Mouse (Mus musculus) stomach, embryonic 16.5 days (tissue): ENCODE data around the gene Lgr4. TPM values are rescaled to one million over a fixed set of nuclear protein-coding genes. Genes with fewer than 3 reads are reported as not detected.

ENCODE experiments used
- ATAC-seq: fragments of 200-750 bp; cut with Nextera tagmentation; 2 replicates; pipeline ENCODE4 v1.8.0; 2017; ENCODE audit warnings: moderate number of reproducible peaks, moderate TSS enrichment; ENCODE audit not compliant: insufficient read depth, low FRiP score
- H3K27ac ChIP-seq: fragments of 300-500 bp; sonication (generic); 2 replicates; pipeline ENCODE4 v1.5.1; 2014; ENCODE audit warnings: low read length
- H3K27me3 ChIP-seq: fragments of 300-500 bp; sonication (generic); 2 replicates; pipeline ENCODE4 v1.6.1; 2014; ENCODE audit warnings: low read length, control low read depth, mixed read lengths; ENCODE audit not compliant: control insufficient read depth, insufficient read depth
- H3K36me3 ChIP-seq: fragments of 300-500 bp; sonication (generic); 2 replicates; pipeline ENCODE4 v1.6.1; 2014; ENCODE audit warnings: low read length; ENCODE audit not compliant: control insufficient read depth, insufficient read depth
- H3K4me1 ChIP-seq: fragments of 300-500 bp; sonication (generic); 2 replicates; pipeline ENCODE4 v1.6.1; 2014; ENCODE audit warnings: low read length, control low read depth, mixed read lengths; ENCODE audit not compliant: control insufficient read depth, insufficient read depth
- H3K4me2 ChIP-seq: fragments of 300-500 bp; sonication (generic); 2 replicates; pipeline ENCODE4 v1.6.1; 2014; ENCODE audit warnings: low read depth, low read length, mixed read lengths
- H3K4me3 ChIP-seq: fragments of 300-500 bp; sonication (generic); replicated peaks from 2 replicates; pipeline ENCODE4 v1.5.1; 2014; ENCODE audit warnings: mild to moderate bottlenecking, low read length
- H3K9ac ChIP-seq: fragments of 300-500 bp; sonication (generic); 2 replicates; pipeline ENCODE4 v1.6.1; 2014; ENCODE audit warnings: low read length
- H3K9me3 ChIP-seq: fragments of 300-500 bp; sonication (generic); replicated peaks from 2 replicates; pipeline ENCODE4 v1.6.1; 2016; ENCODE audit warnings: low read length, control low read depth; ENCODE audit not compliant: control insufficient read depth
- WGBS: fragments of 180-500 bp; shearing (Covaris S2); extraction: QIAGEN DNeasy Blood & Tissue Kit; methylation state at CpG from one replicate; pipeline ENCODE4 v1.1.7; 2014; 5-methylcytosine and 5-hydroxymethylcytosine counted together
- polyA plus RNA-seq: library from polyadenylated mRNA; unstranded; fragments of >200 nt; fragmentation: Nextera tagmentation; extraction: Ambion mirVana; gene quantifications from 2 replicates; pipeline ENCODE4 v1.2.1, GENCODE M21; 2015

The Lgr4 gene
- polyA plus RNA-seq, 1 experiment from 2014 or later: 18.2 TPM

DNA sequence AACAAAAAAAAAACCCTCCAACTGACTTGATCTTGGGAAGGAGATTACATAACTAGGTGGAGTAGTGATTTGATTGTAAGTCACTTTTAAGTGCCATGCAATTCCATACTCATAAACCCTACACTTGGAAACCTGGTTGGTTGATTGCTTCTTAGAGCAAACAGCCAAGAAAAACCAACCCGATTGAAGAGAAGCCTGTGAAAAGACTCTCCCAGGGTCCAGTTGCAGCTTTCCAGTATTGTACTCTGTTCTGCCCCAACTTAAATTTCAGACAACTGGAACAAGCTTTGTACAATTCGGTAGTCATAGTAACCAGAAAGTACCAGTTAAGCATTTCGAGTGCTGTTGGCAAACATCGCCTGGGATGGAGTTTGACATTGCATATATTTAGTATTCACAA is 26.0 kb upstream of the Lgr4 start:
- Histone ChIP-seq H3K9me3 (no peaks in the 10 kb centered on the region), H3K4me2 (peak overlapping the region; percentile 90), H3K27ac (peak overlapping the region; percentile 87), H3K27me3 (no peaks in the 10 kb centered on the region), H3K4me3 (peak overlapping the region; percentile 99), H3K36me3 (peaks cover 13% of the 10 kb centered on the region), H3K9ac (peak overlapping the region; percentile 98), H3K4me1 (peaks cover 10% of the 10 kb centered on the region)
- no peak for ATAC-seq
- WGBS: 22% methylated on average over 4 of the region's 4 CpGs

DNA sequence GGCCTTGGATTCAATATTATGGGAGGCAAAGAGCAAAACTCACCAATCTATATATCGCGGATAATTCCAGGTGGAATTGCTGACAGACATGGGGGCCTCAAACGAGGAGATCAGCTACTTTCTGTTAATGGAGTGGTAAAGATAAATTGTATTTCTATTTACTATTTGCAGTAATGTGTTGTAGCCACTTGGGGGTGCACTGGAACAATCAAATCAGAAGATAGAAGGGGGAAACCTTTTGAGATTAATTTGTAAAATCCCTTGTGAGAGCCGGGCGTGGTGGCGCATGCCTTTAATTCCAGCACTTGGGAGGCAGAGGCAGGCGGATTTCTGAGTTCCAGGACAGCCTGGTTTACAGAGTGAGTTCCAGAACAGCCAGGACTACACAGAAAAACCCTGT is 21.1 kb upstream of the Lgr4 start:
- ATAC-seq: no peak
- Histone ChIP-seq H3K36me3 (peaks cover 23% of the 10 kb centered on the region), H3K9me3 (no peaks in the 10 kb centered on the region), H3K27ac (no peak overlapping the region), H3K4me2 (no peak overlapping the region), H3K4me1 (peaks cover 10% of the 10 kb centered on the region), H3K9ac (no peak overlapping the region), H3K27me3 (no peaks in the 10 kb centered on the region), H3K4me3 (no peak overlapping the region)
- 82% methylated on average over 7 of the region's 7 CpGs for WGBS

DNA sequence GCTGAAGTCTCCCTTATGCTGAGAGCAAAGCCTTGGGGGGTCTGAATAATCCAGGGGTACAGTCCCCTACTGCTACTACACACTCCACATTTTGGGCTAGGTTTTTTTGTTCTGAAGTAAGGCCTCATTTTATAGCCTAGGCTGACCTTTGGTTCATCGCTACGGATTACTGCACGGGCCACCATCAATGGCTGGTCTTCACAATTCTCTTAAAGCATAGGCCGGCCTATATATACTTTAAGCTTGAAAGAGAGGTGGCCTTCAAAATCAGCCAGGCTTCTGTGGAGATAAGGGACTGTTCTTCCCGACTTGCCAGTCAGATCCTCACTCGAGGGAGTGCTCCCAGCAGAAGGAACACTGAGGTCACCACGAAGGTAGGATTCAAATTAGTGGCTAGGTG is 14.6 kb upstream of the Lgr4 start:
- Histone ChIP-seq H3K4me1 (no peaks in the 10 kb centered on the region), H3K27me3 (no peaks in the 10 kb centered on the region), H3K27ac (no peak overlapping the region), H3K9ac (no peak overlapping the region), H3K4me3 (no peak overlapping the region), H3K9me3 (no peaks in the 10 kb centered on the region), H3K4me2 (no peak overlapping the region), H3K36me3 (peaks cover 5% of the 10 kb centered on the region; the same call in 1 of the 2 replicates)
- 77% methylated on average over 7 of the region's 7 CpGs for WGBS
- no peak for ATAC-seq

DNA sequence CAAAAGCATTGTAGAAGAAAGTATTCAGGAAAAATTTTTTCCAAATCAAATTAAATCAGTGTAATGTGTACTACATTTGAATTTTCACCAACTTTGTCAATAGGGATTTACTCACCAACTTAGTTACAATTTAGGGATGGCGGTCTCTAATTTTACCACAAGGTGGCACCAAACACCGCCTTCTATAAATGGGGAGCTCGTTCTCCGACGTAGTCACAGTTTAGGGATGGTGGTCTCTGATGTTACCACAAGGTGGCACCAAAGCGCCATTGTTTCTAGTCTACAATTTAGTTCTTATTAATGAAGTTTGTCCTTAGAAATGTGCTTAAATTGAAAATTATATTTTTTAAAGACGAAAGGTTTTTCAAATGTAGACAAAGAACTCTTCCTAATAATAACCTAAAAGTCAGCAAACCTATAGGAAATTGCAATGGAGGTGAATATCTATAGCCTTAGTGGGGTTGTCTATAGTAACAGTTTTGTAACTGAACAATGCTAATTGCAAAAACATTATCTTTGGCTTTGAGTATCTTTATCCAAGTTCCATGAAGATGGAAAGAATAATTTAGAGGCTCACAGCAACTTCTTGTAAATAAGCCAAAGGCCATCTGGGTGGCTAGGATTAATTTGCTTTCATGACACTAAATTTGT is 13.2 kb upstream of the Lgr4 start:
- ATAC-seq: peak; percentile 69; the same call in 1 of the 2 replicates
- H3K4me2 ChIP-seq: no peak overlapping the region
- H3K9ac ChIP-seq: no peak overlapping the region
- no peak overlapping the region for H3K4me3 ChIP-seq
- under 1% methylated on average over 7 of the region's 7 CpGs for WGBS
- H3K27me3 ChIP-seq: no peaks in the 10 kb centered on the region
- H3K36me3 ChIP-seq: peaks cover 5% of the 10 kb centered on the region; the same call in 1 of the 2 replicates
- no peaks in the 10 kb centered on the region for H3K4me1 ChIP-seq
- H3K9me3 ChIP-seq: no peaks in the 10 kb centered on the region
- H3K27ac ChIP-seq: no peak overlapping the region

DNA sequence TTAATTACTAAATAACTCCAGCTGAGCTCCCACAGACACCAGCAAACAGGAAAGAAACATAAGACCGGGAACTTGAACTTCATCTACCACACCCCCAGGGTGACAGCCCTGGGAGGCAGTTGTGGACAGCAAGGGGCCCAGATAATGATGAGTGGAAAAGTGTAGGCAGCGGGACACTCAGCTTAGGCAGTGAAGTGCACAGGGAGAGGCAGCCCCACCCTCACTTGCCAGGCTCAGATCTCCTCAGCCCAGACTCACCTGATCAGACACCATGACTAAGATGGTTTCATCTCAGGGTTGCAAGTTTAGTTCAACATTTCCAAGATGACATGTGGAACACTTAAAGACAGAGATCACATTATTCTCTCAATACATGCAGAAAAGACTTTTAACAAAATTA is 8.3 kb upstream of the Lgr4 start:
- Histone ChIP-seq H3K4me3 (no peak overlapping the region), H3K9me3 (no peaks in the 10 kb centered on the region), H3K27ac (no peak overlapping the region), H3K4me2 (no peak overlapping the region), H3K27me3 (no peaks in the 10 kb centered on the region), H3K9ac (no peak overlapping the region), H3K4me1 (no peaks in the 10 kb centered on the region), H3K36me3 (no peaks in the 10 kb centered on the region)
- 66% methylated on average over 2 of the region's 2 CpGs for WGBS
- no peak for ATAC-seq

DNA sequence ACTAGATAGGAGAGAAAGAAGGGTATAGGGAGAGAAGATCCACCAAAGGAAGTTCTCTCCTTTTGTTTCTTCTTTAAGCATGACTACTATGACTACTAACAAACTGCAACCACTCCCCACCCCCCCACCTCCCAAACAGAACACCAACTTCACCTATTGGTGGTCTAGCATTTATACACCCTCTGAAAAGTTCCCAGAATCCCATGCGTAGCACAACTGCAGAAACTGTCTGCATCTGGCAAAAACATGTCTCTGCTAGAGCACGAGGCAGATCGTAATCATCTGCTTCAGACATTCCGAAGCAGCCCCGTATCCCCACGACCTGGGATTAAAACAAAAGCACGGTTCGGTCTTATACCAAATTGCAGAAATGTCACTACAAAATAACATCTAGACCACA is 5.2 kb upstream of the Lgr4 start:
- ATAC-seq: no peak
- Histone ChIP-seq H3K27me3 (no peaks in the 10 kb centered on the region), H3K27ac (no peak overlapping the region), H3K9ac (no peak overlapping the region), H3K9me3 (no peaks in the 10 kb centered on the region), H3K4me2 (no peak overlapping the region), H3K36me3 (no peaks in the 10 kb centered on the region), H3K4me3 (no peak overlapping the region), H3K4me1 (0 out of 2 replicates have a peak, but pooled peaks cover 5% of the 10 kb centered on the region)
- WGBS: 90% methylated on average over 8 of the region's 8 CpGs

DNA sequence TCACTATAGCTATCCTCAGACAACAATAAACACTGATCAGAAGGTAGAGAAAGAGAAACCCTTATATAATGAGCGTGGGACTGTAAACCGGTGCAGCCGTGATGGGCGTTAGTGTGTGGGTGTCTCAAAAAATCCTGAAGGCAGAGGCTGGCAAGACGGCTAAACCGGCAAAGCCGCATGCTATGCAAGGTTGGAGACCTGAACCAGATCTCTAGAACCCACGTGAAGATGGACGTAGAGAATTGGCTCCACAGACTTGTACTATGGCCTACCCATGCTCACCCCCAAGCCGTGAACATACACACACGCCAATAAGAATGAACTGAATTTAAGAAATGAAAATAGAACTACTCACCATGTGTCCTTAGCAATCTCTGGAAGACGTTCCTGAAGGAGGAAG is 4.7 kb upstream of the Lgr4 start:
- Histone ChIP-seq H3K9ac (no peak overlapping the region), H3K36me3 (no peaks in the 10 kb centered on the region), H3K9me3 (no peaks in the 10 kb centered on the region), H3K4me1 (0 out of 2 replicates have a peak, but pooled peaks cover 5% of the 10 kb centered on the region), H3K27ac (no peak overlapping the region), H3K4me3 (no peak overlapping the region), H3K27me3 (no peaks in the 10 kb centered on the region), H3K4me2 (no peak overlapping the region)
- WGBS: 89% methylated on average over 12 of the region's 12 CpGs
- ATAC-seq: no peak

DNA sequence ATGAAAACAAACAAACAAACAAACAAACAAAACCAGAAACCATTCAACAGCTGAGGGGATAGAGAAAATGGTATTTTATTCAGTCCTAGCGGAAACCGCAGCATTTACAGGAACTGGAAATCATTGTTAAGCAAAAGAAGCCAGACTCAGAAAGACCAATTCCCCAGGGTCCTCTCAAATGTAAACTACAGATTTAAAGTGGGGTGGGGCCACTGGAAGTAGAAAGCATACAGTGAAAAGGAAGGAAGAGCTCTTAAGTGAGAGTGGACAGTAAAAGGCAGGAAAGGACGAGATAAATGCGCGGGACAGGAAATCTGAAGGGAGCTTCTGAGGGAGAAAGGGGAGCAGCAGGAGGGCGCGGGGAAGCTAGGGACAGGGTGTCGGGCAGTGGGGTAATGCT is 4.2 kb upstream of the Lgr4 start:
- Histone ChIP-seq H3K9ac (no peak overlapping the region), H3K9me3 (no peaks in the 10 kb centered on the region), H3K27me3 (no peaks in the 10 kb centered on the region), H3K36me3 (no peaks in the 10 kb centered on the region), H3K4me2 (no peak overlapping the region), H3K4me3 (no peak overlapping the region), H3K27ac (no peak overlapping the region), H3K4me1 (0 out of 2 replicates have a peak, but pooled peaks cover 5% of the 10 kb centered on the region)
- WGBS: 66% methylated on average over 8 of the region's 8 CpGs
- ATAC-seq: no peak

DNA sequence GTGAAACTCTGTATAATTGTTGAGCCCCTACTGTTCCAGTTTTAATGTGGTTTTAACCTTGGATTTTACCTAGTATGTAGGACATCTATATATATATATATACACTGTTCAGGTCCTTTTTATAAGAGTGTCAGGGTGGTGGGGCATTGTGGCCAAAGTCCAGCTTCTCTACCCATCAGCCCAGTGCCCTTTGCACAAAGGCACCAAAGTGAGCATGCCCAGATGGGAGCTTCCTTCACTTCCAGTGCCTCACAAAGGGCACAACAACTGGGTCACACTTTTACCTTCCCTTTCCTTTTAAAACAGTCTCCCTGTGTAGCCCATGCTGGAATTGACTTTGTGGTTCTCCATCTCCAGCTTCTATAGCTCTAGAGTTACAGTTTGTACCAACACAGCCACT is 2.8 kb upstream of the Lgr4 start:
- Histone ChIP-seq H3K36me3 (no peaks in the 10 kb centered on the region), H3K27ac (no peak overlapping the region), H3K4me2 (no peak overlapping the region), H3K27me3 (no peaks in the 10 kb centered on the region), H3K4me1 (0 out of 2 replicates have a peak, but pooled peaks cover 5% of the 10 kb centered on the region), H3K4me3 (no peak overlapping the region), H3K9me3 (no peaks in the 10 kb centered on the region), H3K9ac (no peak overlapping the region)
- no peak for ATAC-seq
